Mouse (Mus musculus) midbrain, embryonic 11.5 days (tissue): ENCODE measurements around the gene Numa1. TPM values are rescaled to one million over a fixed set of nuclear protein-coding genes. Genes with fewer than 3 reads are reported as not detected.
"Not testable (repeated sequence)": the region's sequence is repeated elsewhere in the genome, so short reads cannot be mapped to it uniquely, and the experiment has no call there.

Experiments
- ATAC-seq: fragments of 200-750 bp; cut with Nextera tagmentation; 2 replicates; pipeline ENCODE4 v1.8.0; 2017; ENCODE audit warnings: moderate TSS enrichment, moderate library complexity; ENCODE audit not compliant: low FRiP score
- DNase-seq: peaks from one replicate; pipeline ENCODE4 v3.0.0; 2015; ENCODE audit warnings: low spot score; ENCODE audit errors: missing footprints
- H3K27ac ChIP-seq: fragments of 300-500 bp; sonication (generic); 2 replicates; pipeline ENCODE4 v1.5.1; 2014; ENCODE audit warnings: low read depth, low read length
- H3K27me3 ChIP-seq: fragments of 300-500 bp; sonication (generic); 2 replicates; pipeline ENCODE4 v1.6.1; 2014; ENCODE audit warnings: mild to moderate bottlenecking, low read length, moderate library complexity, mixed read lengths; ENCODE audit not compliant: control insufficient read depth, insufficient read depth
- H3K36me3 ChIP-seq: fragments of 300-500 bp; sonication (generic); 2 replicates; pipeline ENCODE4 v1.6.1; 2014; ENCODE audit warnings: mild to moderate bottlenecking, low read length, moderate library complexity, mixed read lengths; ENCODE audit not compliant: control insufficient read depth, insufficient read depth
- H3K4me1 ChIP-seq: fragments of 300-500 bp; sonication (generic); 2 replicates; pipeline ENCODE4 v1.6.1; 2014; ENCODE audit warnings: low read length; ENCODE audit not compliant: control insufficient read depth, insufficient read depth
- H3K4me2 ChIP-seq: fragments of 300-500 bp; sonication (generic); 2 replicates; pipeline ENCODE4 v1.6.1; 2014; ENCODE audit warnings: mild to moderate bottlenecking, moderate library complexity
- H3K4me3 ChIP-seq: fragments of 300-500 bp; sonication (generic); 2 replicates; pipeline ENCODE4 v1.5.1; 2014; ENCODE audit warnings: low read depth, low read length
- H3K9ac ChIP-seq: fragments of 300-500 bp; sonication (generic); 2 replicates; pipeline ENCODE4 v1.6.1; 2014; ENCODE audit warnings: low read length
- H3K9me3 ChIP-seq: fragments of 300-500 bp; sonication (generic); 2 replicates; pipeline ENCODE4 v1.6.1; 2016; ENCODE audit warnings: low read length; ENCODE audit not compliant: control insufficient read depth
- WGBS: fragments of 180-500 bp; shearing (Covaris S2); extraction: QIAGEN DNeasy Blood & Tissue Kit; methylation state at CpG from one replicate; pipeline ENCODE4 v1.1.7; 2014; 5-methylcytosine and 5-hydroxymethylcytosine counted together
- polyA plus RNA-seq: library from polyadenylated mRNA; unstranded; fragments of >200 nt; fragmentation: Nextera tagmentation; extraction: Ambion mirVana; gene quantifications from 2 replicates; pipeline ENCODE4 v1.2.1, GENCODE M21; 2014

Gene Numa1
- polyA plus RNA-seq, 1 experiment from 2014 or later, result 94.9 TPM

- H3K4me3 ChIP-seq, result no peak overlapping the region
- no peak overlapping the region for H3K9ac ChIP-seq
- H3K36me3 ChIP-seq, result no peaks in the 10 kb centered on the region
- 85% methylated on average over 3 of the region's 3 CpGs for WGBS
- H3K4me2 ChIP-seq, result no peak overlapping the region
- DNase-seq, result no peak
- H3K27ac ChIP-seq, result no peak overlapping the region
- ATAC-seq, result no peak
- H3K9me3 ChIP-seq, result no peaks in the 10 kb centered on the region
- peaks cover under 1% of the 10 kb centered on the region; the same call in 1 of the 2 replicates for H3K4me1 ChIP-seq
- no peaks in the 10 kb centered on the region for H3K27me3 ChIP-seq
These were observed 5.8 kb upstream of the Numa1 start for GRCm38 (mm10) chr7:101928093-101928492.

GRCm38 (mm10) chr7:101932551-101932950, 1.4 kb upstream of the Numa1 start:
- no peak overlapping the region for H3K4me2 ChIP-seq
- H3K4me3 ChIP-seq, result no peak overlapping the region
- no peak for ATAC-seq
- no peaks in the 10 kb centered on the region for H3K9me3 ChIP-seq
- H3K27ac ChIP-seq, result no peak overlapping the region
- no peak overlapping the region for H3K9ac ChIP-seq
- peaks cover 5% of the 10 kb centered on the region; the same call in 1 of the 2 replicates for H3K4me1 ChIP-seq
- no peaks in the 10 kb centered on the region for H3K27me3 ChIP-seq
- DNase-seq, result no peak
- WGBS, result 96% methylated on average over 1 of the region's 1 CpGs
- no peaks in the 10 kb centered on the region for H3K36me3 ChIP-seq

- Histone ChIP-seq H3K27ac (no peak overlapping the region), H3K4me3 (peak overlapping the region; percentile 54), H3K9ac (peak overlapping the region; percentile 64), H3K27me3 (no peaks in the 10 kb centered on the region), H3K36me3 (no peaks in the 10 kb centered on the region), H3K9me3 (no peaks in the 10 kb centered on the region), H3K4me2 (peak overlapping the region; percentile 47), H3K4me1 (peaks cover 5% of the 10 kb centered on the region; the same call in 1 of the 2 replicates)
- no peak for DNase-seq
- WGBS, result 8% methylated on average over 15 of the region's 15 CpGs
- peak; percentile 49; the same call in 1 of the 2 replicates for ATAC-seq
These were observed 611 bp upstream of the Numa1 start for GRCm38 (mm10) chr7:101933300-101933699.

GRCm38 (mm10) chr7:101935957-101936356, 2.0 kb downstream of the Numa1 start:
- Histone ChIP-seq H3K4me2 (no peak overlapping the region), H3K36me3 (no peaks in the 10 kb centered on the region)

GRCm38 (mm10) chr7:101936996-101937395, 3.1 kb downstream of the Numa1 start:
- no peaks in the 10 kb centered on the region for H3K36me3 ChIP-seq
- no peak for ATAC-seq
- no peaks in the 10 kb centered on the region for H3K27me3 ChIP-seq
- no peak overlapping the region for H3K4me3 ChIP-seq
- 95% methylated on average over 4 of the region's 4 CpGs for WGBS
- no peaks in the 10 kb centered on the region for H3K9me3 ChIP-seq
- H3K4me1 ChIP-seq, result peaks cover 5% of the 10 kb centered on the region; the same call in 1 of the 2 replicates
- no peak overlapping the region for H3K27ac ChIP-seq
- no peak overlapping the region for H3K9ac ChIP-seq
- no peak overlapping the region for H3K4me2 ChIP-seq
- DNase-seq, result no peak

More at GRCm38 (mm10) chr7:101935957-101936356, 2.0 kb downstream of the Numa1 start:
- Histone ChIP-seq H3K27ac (no peak overlapping the region), H3K9me3 (no peaks in the 10 kb centered on the region), H3K4me1 (peaks cover 5% of the 10 kb centered on the region; the same call in 1 of the 2 replicates), H3K27me3 (no peaks in the 10 kb centered on the region), H3K9ac (no peak overlapping the region), H3K4me3 (no peak overlapping the region)
- no peak for DNase-seq
- WGBS, result over 99% methylated on average over 4 of the region's 4 CpGs
- ATAC-seq, result no peak

GRCm38 (mm10) chr7:101937569-101937968, 3.7 kb downstream of the Numa1 start:
- Histone ChIP-seq H3K4me1 (peaks cover 5% of the 10 kb centered on the region; the same call in 1 of the 2 replicates), H3K9ac (no peak overlapping the region), H3K27me3 (no peaks in the 10 kb centered on the region), H3K9me3 (no peaks in the 10 kb centered on the region), H3K4me2 (no peak overlapping the region), H3K36me3 (no peaks in the 10 kb centered on the region), H3K27ac (no peak overlapping the region), H3K4me3 (no peak overlapping the region)
- WGBS, result 99% methylated on average over 4 of the region's 4 CpGs
- ATAC-seq (no peak), DNase-seq (no peak)

- H3K27ac ChIP-seq, result no peak overlapping the region
- ATAC-seq (no peak), DNase-seq (no peak)
- peaks cover 3% of the 10 kb centered on the region; the same call in 1 of the 2 replicates for H3K4me1 ChIP-seq
- 98% methylated on average over 2 of the region's 2 CpGs for WGBS
- no peaks in the 10 kb centered on the region for H3K27me3 ChIP-seq
- no peak overlapping the region for H3K9ac ChIP-seq
- no peaks in the 10 kb centered on the region for H3K36me3 ChIP-seq
- no peak overlapping the region for H3K4me3 ChIP-seq
- H3K9me3 ChIP-seq, result no peaks in the 10 kb centered on the region
- no peak overlapping the region for H3K4me2 ChIP-seq
These were observed 4.4 kb downstream of the Numa1 start for GRCm38 (mm10) chr7:101938348-101938747.

- H3K27me3 ChIP-seq, result no peaks in the 10 kb centered on the region
- no peak overlapping the region for H3K4me2 ChIP-seq
- no peaks in the 10 kb centered on the region for H3K9me3 ChIP-seq
- H3K4me3 ChIP-seq, result no peak overlapping the region
- no peak overlapping the region for H3K27ac ChIP-seq
- WGBS, result 96% methylated on average over 4 of the region's 4 CpGs
- no peak overlapping the region for H3K9ac ChIP-seq
- H3K36me3 ChIP-seq, result no peaks in the 10 kb centered on the region
- peaks cover under 1% of the 10 kb centered on the region; the same call in 1 of the 2 replicates for H3K4me1 ChIP-seq
- DNase-seq (no peak), ATAC-seq (no peak)
These were observed 5.8 kb downstream of the Numa1 start for GRCm38 (mm10) chr7:101939758-101940157.

- H3K27me3 ChIP-seq, ATAC-seq, H3K36me3 ChIP-seq, H3K4me3 ChIP-seq, DNase-seq, H3K4me2 ChIP-seq, H3K9ac ChIP-seq, H3K27ac ChIP-seq, H3K4me1 ChIP-seq, H3K9me3 ChIP-seq: not testable (repeated sequence)
- WGBS, result 89% methylated on average over 5 of the region's 5 CpGs
These were observed 15.1 kb downstream of the Numa1 start for GRCm38 (mm10) chr7:101949008-101949407.
